Mouse (Mus musculus) cerebellum, adult 2 months (tissue): ENCODE data around the gene Slc17a4. TPM values are rescaled to one million over a fixed set of nuclear protein-coding genes. Genes with fewer than 3 reads are reported as not detected.

Experiments
- DNase-seq, 2 experiments: peaks; one replicate each; pipeline ENCODE4 v3.0.0; 2021
- H3K27ac ChIP-seq: fragments of 200-500 bp; 2 replicates; pipeline ENCODE4 v1.5.1; 2012; ENCODE audit warnings: low read length, control low read depth, inconsistent platforms; ENCODE audit not compliant: insufficient read depth
- H3K27me3 ChIP-seq: fragments of 200-500 bp; 2 replicates; pipeline ENCODE4 v1.6.1; 2012; ENCODE audit warnings: inconsistent platforms, mild to moderate bottlenecking, low read length, moderate library complexity; ENCODE audit not compliant: control insufficient read depth, insufficient read depth
- H3K4me1 ChIP-seq: fragments of 200-500 bp; 2 replicates; pipeline ENCODE4 v1.6.1; 2011; ENCODE audit warnings: low read length; ENCODE audit not compliant: control insufficient read depth, insufficient read depth
- H3K4me3 ChIP-seq: fragments of 200-500 bp; replicated peaks from 2 replicates; pipeline ENCODE3; 2011; ENCODE audit warnings: mild to moderate bottlenecking, low read depth, low read length, control low read depth; ENCODE audit not compliant: insufficient read depth
- CTCF ChIP-seq: fragments of 200-500 bp; IDR thresholded peaks from 2 replicates; pipeline ENCODE4 v1.5.1; 2011; ENCODE audit warnings: low read depth, mild to moderate bottlenecking, control low read depth, low read length, moderate library complexity, borderline replicate concordance; ENCODE audit not compliant: insufficient read depth
- POLR2A ChIP-seq: fragments of 200-500 bp; IDR thresholded peaks from 2 replicates; pipeline ENCODE4 v1.6.1; 2011; ENCODE audit warnings: low read length, control low read depth, borderline replicate concordance; ENCODE audit not compliant: insufficient read depth
- WGBS: fragments of 180-500 bp; shearing (Covaris S2); methylation state at CpG from one replicate; pipeline ENCODE4 v1.1.7; 2018; 5-methylcytosine and 5-hydroxymethylcytosine counted together
- polyA plus RNA-seq: library from polyadenylated mRNA; depleted of rRNA; stranded (reverse); fragments of >200 nt; gene quantifications from 2 replicates; pipeline ENCODE4 v1.2.3, GENCODE M21; 2012

Slc17a4 gene
- polyA plus RNA-seq, 1 experiment: not detected

- Histone ChIP-seq H3K27me3 (no peaks in the 10 kb centered on the region; the same call in 1 of the 2 replicates), H3K4me3 (no peak overlapping the region), H3K27ac (no peak overlapping the region), H3K4me1 (no peaks in the 10 kb centered on the region)
- DNase-seq: no peak
- TF ChIP-seq CTCF (no peak), POLR2A (no peak)
- 84% methylated on average over 6 of the region's 6 CpGs for WGBS
Measured at GRCm38 (mm10) chr13:23889011-23889605, 25.7 kb downstream of the Slc17a4 start.

- Histone ChIP-seq H3K27me3 (no peaks in the 10 kb centered on the region), H3K4me3 (no peak overlapping the region), H3K4me1 (no peaks in the 10 kb centered on the region), H3K27ac (no peak overlapping the region)
- no peak for DNase-seq
- TF ChIP-seq POLR2A: no peak
- no peak for TF ChIP-seq CTCF
- WGBS: 80% methylated on average over 3 of the region's 3 CpGs
Measured at GRCm38 (mm10) chr13:23887026-23887725, 27.6 kb downstream of the Slc17a4 start.

DNA sequence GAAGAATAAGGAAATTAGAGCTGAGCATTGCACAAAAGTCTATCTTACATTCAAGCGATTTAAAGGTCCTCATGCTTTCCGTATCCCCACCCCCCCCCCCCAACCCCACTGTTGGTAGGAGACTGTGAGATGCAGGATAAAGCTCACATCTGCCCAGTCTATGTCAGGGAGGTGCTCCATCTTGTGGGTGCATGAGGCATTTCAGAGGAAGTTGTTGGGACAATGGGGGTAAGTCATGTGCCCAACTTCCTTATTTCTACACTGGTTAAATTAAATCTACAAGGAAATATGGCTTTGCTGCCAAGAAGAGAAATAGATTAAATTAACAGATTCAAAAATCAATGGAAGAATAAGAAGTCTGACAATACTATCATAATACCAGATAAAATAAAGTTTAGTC is 29.3 kb downstream of the Slc17a4 start:
- 36% methylated on average over 2 of the region's 2 CpGs for WGBS
- DNase-seq: no peak
- H3K4me3 ChIP-seq: no peak overlapping the region
- TF ChIP-seq POLR2A (no peak), CTCF (no peak)
- no peak overlapping the region for H3K27ac ChIP-seq
- H3K4me1 ChIP-seq: no peaks in the 10 kb centered on the region
- no peaks in the 10 kb centered on the region for H3K27me3 ChIP-seq

DNA sequence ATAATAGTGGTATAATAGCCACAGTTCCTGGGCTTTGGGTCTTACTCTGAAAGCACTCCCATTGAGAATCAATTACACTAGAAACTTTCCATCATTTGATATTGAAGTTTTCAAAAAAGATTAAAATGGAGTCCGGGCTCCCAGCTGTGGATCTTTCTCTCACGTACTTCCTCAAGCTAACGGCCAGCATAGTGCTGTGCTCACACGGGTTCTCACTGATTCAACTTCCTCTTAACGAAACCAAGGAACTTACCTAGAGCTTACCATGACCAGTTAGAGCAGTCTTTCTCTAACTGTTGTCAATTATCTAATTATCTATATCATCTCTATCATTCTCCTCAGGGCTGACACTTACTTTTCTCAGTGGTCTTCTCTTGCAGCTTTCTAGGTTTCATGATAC is 35.2 kb downstream of the Slc17a4 start:
- DNase-seq: no peak
- no peak for TF ChIP-seq POLR2A
- no peak for TF ChIP-seq CTCF
- H3K4me3 ChIP-seq: no peak overlapping the region
- WGBS: 89% methylated on average over 5 of the region's 5 CpGs
- H3K27ac ChIP-seq: no peak overlapping the region
- no peaks in the 10 kb centered on the region for H3K27me3 ChIP-seq
- H3K4me1 ChIP-seq: no peaks in the 10 kb centered on the region

GRCm38 (mm10) chr13:23879106-23879505 is 35.7 kb downstream of the Slc17a4 start:
- Histone ChIP-seq H3K27ac (no peak overlapping the region), H3K27me3 (no peaks in the 10 kb centered on the region), H3K4me1 (no peaks in the 10 kb centered on the region), H3K4me3 (no peak overlapping the region)
- DNase-seq: no peak
- TF ChIP-seq CTCF (no peak), POLR2A (no peak)
- 69% methylated on average over 3 of the region's 3 CpGs for WGBS

DNA sequence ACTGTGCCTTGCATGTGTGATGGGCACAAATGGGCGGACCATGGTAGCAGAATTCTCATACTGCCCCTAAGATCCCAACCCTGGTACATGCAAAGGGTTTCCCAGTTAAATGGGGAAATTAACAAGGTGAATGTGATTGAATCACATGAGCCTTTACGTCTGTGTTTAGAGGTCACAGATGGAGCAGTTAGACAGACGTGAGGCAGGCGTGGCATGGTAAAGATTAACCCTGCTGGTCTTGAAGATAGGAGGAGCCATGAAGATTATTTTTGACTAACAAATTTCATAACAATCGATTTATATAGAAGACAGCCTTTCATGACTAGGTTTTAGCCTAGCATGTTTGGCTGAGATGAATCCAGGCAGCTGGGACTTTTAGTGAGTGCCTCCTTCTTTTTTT is 41.7 kb downstream of the Slc17a4 start:
- no peak for DNase-seq
- Histone ChIP-seq H3K27me3 (no peaks in the 10 kb centered on the region), H3K4me1 (no peaks in the 10 kb centered on the region), H3K4me3 (no peak overlapping the region), H3K27ac (no peak overlapping the region)
- 89% methylated on average over 5 of the region's 5 CpGs for WGBS
- no peak for TF ChIP-seq CTCF
- TF ChIP-seq POLR2A: no peak

DNA sequence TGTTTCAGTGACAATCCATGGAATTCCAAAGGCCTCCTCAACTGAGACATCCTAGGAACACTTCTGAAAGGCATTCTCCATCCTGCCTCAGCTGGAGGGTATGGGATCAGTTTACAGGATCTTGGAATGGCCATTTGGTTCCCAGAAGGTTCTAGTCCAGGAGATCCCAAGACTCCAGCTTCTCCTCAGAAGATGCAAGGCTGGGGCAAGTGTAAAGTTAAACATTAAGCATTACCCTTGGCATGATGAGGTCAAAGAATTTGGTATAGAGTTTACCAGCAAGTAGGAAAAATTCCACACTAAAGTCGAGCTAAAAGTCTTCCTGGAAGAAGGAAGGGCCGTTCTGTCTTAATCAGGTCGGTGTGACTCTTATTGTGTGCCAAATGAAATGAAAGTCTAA is 44.8 kb downstream of the Slc17a4 start:
- DNase-seq: no peak
- H3K4me1 ChIP-seq: no peaks in the 10 kb centered on the region
- H3K27ac ChIP-seq: no peak overlapping the region
- no peaks in the 10 kb centered on the region for H3K27me3 ChIP-seq
- no peak overlapping the region for H3K4me3 ChIP-seq
- no peak for TF ChIP-seq POLR2A
- no peak for TF ChIP-seq CTCF
- WGBS: 81% methylated on average over 3 of the region's 3 CpGs
